Mouse (Mus musculus) heart, postnatal 25 days (tissue): Measurements from ENCODE around the gene Myo18b. TPM values are rescaled to one million over a fixed set of nuclear protein-coding genes. Genes with fewer than 3 reads are reported as not detected.

Source experiments
- DNase-seq: peaks from one replicate; pipeline ENCODE4 v3.0.0; 2022; ENCODE audit warnings: low spot score
- intact Hi-C: fragments of 180-260 bp; cut with DNase I; formaldehyde crosslinking; loops from one replicate; pipeline ENCODE4 v1.15.1; 2025
- total RNA-seq, 2 experiments: library from RNA; stranded (reverse); gene quantifications; 2 replicates each; pipeline ENCODE4 v1.2.3; 2021

The Myo18b gene
- total RNA-seq, 2 experiments from 2014 or later: 253 to 259 TPM

- DNase-seq: no peak
- intact Hi-C loops: no loop called here
These were observed 200.9 kb downstream of the Myo18b start for GRCm38 (mm10) chr5:112695254-112695711.

- intact Hi-C loops: no loop called here
- no peak for DNase-seq
These were observed 202.8 kb downstream of the Myo18b start for GRCm38 (mm10) chr5:112693286-112693849.

- no peak for DNase-seq
- intact Hi-C loops: no loop called here
These were observed 208.9 kb downstream of the Myo18b start for GRCm38 (mm10) chr5:112687100-112687818.

GRCm38 (mm10) chr5:112686309-112687099 lies 209.7 kb downstream of the Myo18b start:
- no peak for DNase-seq
- intact Hi-C loops: no loop called here

GRCm38 (mm10) chr5:112679251-112679650 lies 216.9 kb downstream of the Myo18b start:
- intact Hi-C loops: no loop called here
- DNase-seq: no peak

DNA sequence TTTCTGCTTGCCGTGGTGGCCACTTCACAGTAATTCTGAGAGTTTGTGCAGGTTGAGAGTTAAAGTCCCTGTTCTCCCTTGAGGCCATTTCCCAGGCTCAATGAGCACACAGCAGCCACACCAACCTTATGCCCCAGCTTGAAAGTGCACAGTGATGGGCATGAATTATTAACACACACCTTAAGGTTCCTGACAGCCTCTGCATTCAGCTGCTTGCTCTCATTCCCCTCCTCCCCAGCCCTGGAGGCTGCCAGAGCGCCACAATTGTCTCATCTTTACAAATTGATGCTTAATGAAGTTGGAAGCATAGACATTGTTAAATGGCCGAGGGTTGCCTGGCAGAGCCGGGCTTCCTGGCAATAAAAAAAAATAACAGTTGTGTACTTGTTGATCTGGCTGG lies 218.0 kb downstream of the Myo18b start:
- intact Hi-C loops: no loop called here
- no peak for DNase-seq

- intact Hi-C loops: no loop called here
- DNase-seq: no peak
These were observed 221.4 kb downstream of the Myo18b start for GRCm38 (mm10) chr5:112674806-112675205.

- intact Hi-C loops: no loop called here
- DNase-seq: no peak
These were observed 223.7 kb downstream of the Myo18b start for GRCm38 (mm10) chr5:112672457-112672856.

- intact Hi-C loops: no loop called here
- no peak for DNase-seq
These were observed 224.2 kb downstream of the Myo18b start for GRCm38 (mm10) chr5:112671961-112672360.

GRCm38 (mm10) chr5:112667153-112667552 lies 229.0 kb downstream of the Myo18b start:
- intact Hi-C loops: no loop called here
- no peak for DNase-seq

DNA sequence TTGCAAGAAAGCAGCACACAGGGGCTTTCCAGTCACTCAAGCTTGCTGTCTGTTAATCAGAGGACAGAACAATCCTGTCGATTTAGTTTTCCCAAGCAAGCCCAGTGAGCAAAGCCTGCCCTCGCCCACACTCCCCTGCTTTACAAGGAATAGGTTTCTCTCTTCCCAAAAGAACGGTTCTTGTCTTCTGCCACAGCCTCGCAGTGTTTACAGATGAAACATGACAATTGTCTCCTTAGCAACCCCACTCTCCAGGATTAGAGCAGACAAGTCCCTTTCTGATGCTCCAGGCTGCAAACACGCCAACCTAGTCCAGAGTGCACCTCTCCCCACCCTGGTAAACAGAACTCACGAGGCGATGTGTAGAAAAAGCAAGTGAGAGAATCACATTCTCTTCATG lies 230.5 kb downstream of the Myo18b start:
- no peak for DNase-seq
- intact Hi-C loops: no loop called here

DNA sequence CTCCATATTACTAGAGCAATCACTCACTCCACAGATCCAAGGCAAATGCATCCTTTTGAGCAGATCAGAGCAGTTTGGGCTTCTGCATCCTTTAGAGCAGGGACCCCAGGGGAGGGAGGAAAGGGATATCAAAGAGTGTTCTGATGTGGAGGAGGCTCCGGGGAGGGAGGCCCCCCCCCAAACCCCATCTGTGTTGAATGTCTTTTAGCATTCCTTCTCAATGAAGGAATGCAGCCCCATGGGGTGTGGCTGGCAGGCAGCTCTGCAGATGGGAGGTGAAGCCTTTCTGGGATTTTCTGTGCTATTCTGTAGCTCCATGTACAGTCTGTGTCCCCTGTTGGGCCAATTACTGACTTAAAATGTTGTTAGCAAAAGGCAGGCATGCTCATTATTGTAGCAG lies 232.5 kb downstream of the Myo18b start:
- no peak for DNase-seq
- intact Hi-C loops: no loop called here

DNA sequence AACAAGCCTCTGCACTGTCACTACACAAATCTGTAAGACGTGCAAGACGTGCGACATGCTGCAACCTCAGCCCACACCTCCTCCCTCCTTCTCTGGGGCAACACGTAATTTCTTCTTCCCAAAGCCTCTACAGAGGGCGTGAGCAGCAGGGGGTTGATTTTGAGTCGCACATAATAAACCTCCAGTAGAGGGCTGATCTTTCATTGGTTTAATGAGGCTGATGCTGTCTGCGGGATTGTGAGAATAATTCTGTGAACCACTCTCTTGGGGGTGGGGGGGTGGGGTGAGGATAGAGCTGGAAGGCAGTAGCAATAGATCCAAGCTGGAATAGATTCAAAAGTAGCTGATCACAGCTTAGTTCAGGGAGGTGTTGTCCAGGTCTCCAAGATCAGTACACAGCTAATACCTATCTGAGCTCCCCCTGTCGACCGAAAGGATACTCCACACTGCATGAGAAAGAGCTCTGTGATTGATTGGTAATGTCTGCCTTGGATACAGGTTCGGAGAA lies 235.2 kb downstream of the Myo18b start:
- intact Hi-C loops: no loop called here
- no peak for DNase-seq

- intact Hi-C loops: no loop called here
These were observed 236.9 kb downstream of the Myo18b start for GRCm38 (mm10) chr5:112659295-112659694.

GRCm38 (mm10) chr5:112656811-112657210 lies 239.4 kb downstream of the Myo18b start:
- intact Hi-C loops: no loop called here
- no peak for DNase-seq

More at GRCm38 (mm10) chr5:112659295-112659694, 236.9 kb downstream of the Myo18b start:
- no peak for DNase-seq

GRCm38 (mm10) chr5:112655986-112656541 lies 240.1 kb downstream of the Myo18b start:
- no peak for DNase-seq
- intact Hi-C loops: no loop called here

DNA sequence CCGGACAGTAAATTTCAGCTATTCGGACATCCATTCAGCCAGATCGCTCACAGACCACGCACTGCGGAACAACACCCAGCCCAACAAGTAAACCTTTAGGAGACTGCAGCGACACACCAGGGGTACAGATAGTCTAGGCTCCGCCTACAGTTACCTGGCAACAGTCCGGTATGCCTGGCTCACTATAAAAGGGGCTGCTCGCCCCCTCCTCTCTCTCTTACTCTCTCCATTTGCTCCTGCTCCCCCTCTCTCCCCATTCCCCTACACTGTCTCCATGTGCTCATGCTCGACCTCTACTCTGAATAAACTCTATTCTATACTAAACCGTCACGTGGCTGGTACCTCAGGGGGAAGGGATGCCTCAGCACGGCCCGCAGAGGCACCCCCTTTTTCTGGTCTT lies 240.6 kb downstream of the Myo18b start:
- intact Hi-C loops: no loop called here
- DNase-seq: no peak

DNA sequence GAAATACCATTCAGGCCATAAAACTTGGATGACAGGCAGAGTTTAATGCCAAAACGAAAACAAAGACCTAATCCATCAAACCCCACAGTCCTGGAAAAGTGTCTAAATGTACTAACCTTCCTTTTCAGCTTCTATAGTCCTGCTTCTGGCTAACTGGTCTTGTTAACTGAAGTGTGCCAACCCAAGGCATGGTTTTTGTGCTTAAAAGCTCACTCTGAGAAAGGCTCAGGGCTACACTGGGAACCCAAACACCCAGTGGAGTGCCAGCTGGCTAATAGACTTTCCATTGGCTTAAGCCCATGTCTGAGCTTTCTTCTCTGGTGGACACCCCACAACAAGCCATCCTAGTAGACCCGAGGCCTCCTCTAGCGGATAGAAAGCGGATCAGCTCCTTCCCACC lies 244.1 kb downstream of the Myo18b start:
- intact Hi-C loops: no loop called here
- no peak for DNase-seq

DNA sequence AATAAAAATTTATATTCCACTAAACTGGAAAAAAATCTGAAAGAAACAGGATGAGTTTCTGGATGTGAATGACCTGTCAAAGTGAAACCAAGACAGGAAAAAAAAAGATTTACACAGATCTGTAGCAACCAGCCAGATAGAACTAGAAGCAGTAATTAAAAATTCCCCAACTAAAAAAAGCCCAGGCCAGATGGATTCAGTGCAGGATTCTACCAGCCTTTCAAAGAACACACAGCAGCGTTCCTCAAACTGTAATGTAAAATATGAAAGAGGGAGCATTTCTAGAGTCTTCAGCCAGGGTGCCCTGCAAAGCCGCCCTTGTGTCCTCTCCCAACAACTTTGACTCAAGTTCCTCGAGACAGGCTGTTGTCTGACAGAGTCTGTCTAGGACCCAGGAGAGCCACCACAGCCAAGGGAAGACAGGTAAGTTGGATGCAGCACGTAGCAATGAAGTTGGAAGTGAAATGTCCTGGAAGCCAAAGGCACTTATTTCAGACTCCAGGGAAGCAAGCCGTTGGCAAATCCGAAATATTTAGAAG lies 246.9 kb downstream of the Myo18b start:
- no peak for DNase-seq
- intact Hi-C loops: no loop called here

GRCm38 (mm10) chr5:112646871-112647270 lies 249.3 kb downstream of the Myo18b start:
- intact Hi-C loops: no loop called here
- DNase-seq: no peak
